Comparison of ENCODE assay signal across 12 mouse cellular contexts in the genomic region with DNA sequence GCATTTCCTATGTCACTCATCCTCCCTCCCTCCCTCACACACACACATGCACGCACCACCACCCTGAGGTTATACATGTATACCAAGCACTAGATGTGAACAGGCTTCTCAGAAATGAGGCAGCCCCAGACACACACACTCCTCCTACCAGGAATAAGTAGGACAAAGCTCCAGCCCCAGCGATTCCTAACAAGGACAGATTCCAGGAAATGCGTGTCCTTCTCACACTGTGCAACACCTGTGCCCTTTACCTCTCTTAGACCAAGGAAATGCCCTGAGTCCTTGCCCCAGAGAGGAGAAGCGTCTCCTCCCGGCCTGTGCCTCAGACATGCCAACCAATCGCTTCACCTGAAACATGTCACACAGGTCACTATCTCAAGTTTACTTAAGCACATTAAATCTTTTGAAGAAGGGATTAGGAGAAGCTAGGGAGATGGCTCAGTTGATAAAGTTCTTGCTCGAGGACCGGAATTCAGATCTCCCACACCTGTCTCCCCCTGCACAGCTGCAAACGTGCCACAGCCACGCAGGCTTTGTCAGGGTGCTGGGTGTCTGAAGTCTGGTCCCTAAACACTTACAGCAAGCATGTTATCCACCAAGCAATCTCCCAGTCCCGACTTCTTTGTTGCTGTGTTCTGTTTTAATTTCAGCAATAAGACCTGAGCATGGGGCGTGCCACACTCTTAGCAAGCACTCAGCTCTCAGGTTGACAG. TPM values are rescaled to one million over a fixed set of nuclear protein-coding genes. Genes with fewer than 3 reads are reported as not detected.
DNase-seq lines count a peak whose midpoint lies in the region; ATAC-seq and TF ChIP-seq lines count a peak whose summit lies in the region.
"Had no signal": no experiment of that assay in that cellular context is flagged by ENCODE, and none has a peak within 500 bp of the region (broad histone marks: within the 10 kb centered on the region; RNA-seq: fewer than 3 reads in every experiment).

No protein-coding gene starts in this region.

- WGBS in kidney, adult 2 months, result 52% methylated on average over 12 of the region's 12 CpGs
- WGBS in cerebellum, adult 2 months, result 30% methylated on average over 12 of the region's 12 CpGs
- WGBS in intestine, embryonic 15.5 days, result 59% methylated on average over 12 of the region's 12 CpGs
- 87% methylated on average over 12 of the region's 12 CpGs for WGBS in midbrain, embryonic 10.5 days

- no peak for TF ChIP-seq POLR2A in kidney, adult 2 months (IDR thresholded peaks at IDR 0.05; ENCODE audit: low read depth, low read length)
- TF ChIP-seq POLR2A in cerebellum, adult 2 months (IDR thresholded peaks at IDR 0.05; ENCODE audit: borderline replicate concordance, insufficient read depth, low read length), result no peak

- no peak overlapping the region for H3K4me2 ChIP-seq in intestine, embryonic 15.5 days (replicated peaks)
- H3K4me2 ChIP-seq: limb, embryonic 15.5 days had no signal

- no peak for ATAC-seq in intestine, embryonic 15.5 days
- ATAC-seq: Patski had no signal

- peaks cover 55% of the 10 kb centered on the region for H3K4me1 ChIP-seq in kidney, adult 2 months (ENCODE audit: control insufficient read depth, insufficient read depth, low read length)
- H3K4me1 ChIP-seq in cerebellum, adult 2 months (ENCODE audit: control insufficient read depth, insufficient read depth, low read length), result peaks cover 50% of the 10 kb centered on the region
- peaks cover 63% of the 10 kb centered on the region for H3K4me1 ChIP-seq in intestine, embryonic 15.5 days (replicated peaks)
- peaks cover 49% of the 10 kb centered on the region for H3K4me1 ChIP-seq in midbrain, embryonic 10.5 days

- TF ChIP-seq CTCF in kidney, adult 2 months (conservative IDR thresholded peaks at IDR 0.05; ENCODE audit: insufficient read depth, insufficient read length, low read depth, low read length), result no peak
- no peak for TF ChIP-seq CTCF in cerebellum, adult 2 months (IDR thresholded peaks at IDR 0.05; ENCODE audit: borderline replicate concordance, insufficient read depth, low read depth, low read length)

- H3K4me3 ChIP-seq in kidney, adult 2 months (ENCODE audit: insufficient read depth, low read depth, low read length), result no peak overlapping the region
- no peak overlapping the region for H3K4me3 ChIP-seq in cerebellum, adult 2 months (replicated peaks; ENCODE audit: insufficient read depth, low read depth, low read length)
- no peak overlapping the region for H3K4me3 ChIP-seq in intestine, embryonic 15.5 days (replicated peaks)
- H3K4me3 ChIP-seq in midbrain, embryonic 10.5 days, result no peak overlapping the region
- H3K4me3 ChIP-seq: limb, embryonic 15.5 days had no signal

- no peaks in the 10 kb centered on the region for H3K36me3 ChIP-seq in kidney, adult 2 months (ENCODE audit: control insufficient read depth, insufficient read depth, low read length)
- H3K36me3 ChIP-seq in intestine, embryonic 15.5 days, result peaks cover 6% of the 10 kb centered on the region; the same call in 1 of the 2 replicates
- peaks cover 32% of the 10 kb centered on the region for H3K36me3 ChIP-seq in midbrain, embryonic 10.5 days

- no peaks in the 10 kb centered on the region for H3K9me3 ChIP-seq in intestine, embryonic 15.5 days
- H3K9me3 ChIP-seq in midbrain, embryonic 10.5 days (replicated peaks), result no peaks in the 10 kb centered on the region
- H3K9me3 ChIP-seq: limb, embryonic 15.5 days had no signal

- no peaks in the 10 kb centered on the region for H3K27me3 ChIP-seq in kidney, adult 2 months (replicated peaks; ENCODE audit: control insufficient read depth, insufficient read depth, low read length)
- no peaks in the 10 kb centered on the region for H3K27me3 ChIP-seq in cerebellum, adult 2 months (ENCODE audit: control insufficient read depth, insufficient read depth, low read length)
- no peaks in the 10 kb centered on the region for H3K27me3 ChIP-seq in intestine, embryonic 15.5 days (replicated peaks)
- no peaks in the 10 kb centered on the region for H3K27me3 ChIP-seq in midbrain, embryonic 10.5 days (ENCODE audit: low read depth, poor library complexity, severe bottlenecking)
- H3K27me3 ChIP-seq: limb, embryonic 15.5 days; Patski had no signal

- H3K9ac ChIP-seq in intestine, embryonic 15.5 days, result no peak overlapping the region
- H3K9ac ChIP-seq: limb, embryonic 15.5 days had no signal

- peak; percentile 68 for DNase-seq in kidney, adult 2 months
- no peak for DNase-seq in kidney, postnatal 25 days
- DNase-seq in cerebellum, adult 2 months, result peak; percentile 60 to 75
- DNase-seq in thymus, postnatal 4 days, result peak; percentile 56
- DNase-seq in midbrain, embryonic 10.5 days (ENCODE audit: low spot score), result no peak
- no peak for DNase-seq in kidney, adult 8-10 months
- DNase-seq: embryo, embryonic 11 days; right cerebral cortex, postnatal 4 days had no signal

- no peak overlapping the region for H3K27ac ChIP-seq in kidney, adult 2 months (ENCODE audit: insufficient read depth, low read depth, low read length)
- H3K27ac ChIP-seq in cerebellum, adult 2 months (ENCODE audit: insufficient read depth, low read length), result peak overlapping the region; percentile 11; the same call in 1 of the 2 replicates
- peak overlapping the region; percentile 15 for H3K27ac ChIP-seq in intestine, embryonic 15.5 days
- no peak overlapping the region for H3K27ac ChIP-seq in midbrain, embryonic 10.5 days (replicated peaks)

RNA-seq across cellular contexts. Expression of a gene that starts 25.5 kb away (rescaled TPM):
- 49.5 and 56.5 TPM in 2 replicates for polyA plus RNA-seq in kidney, adult 2 months (2012; rRNA removed)
- polyA plus RNA-seq in cerebellum, adult 2 months (2012; rRNA removed), result 123 and 132 TPM in 2 replicates
- 34.3 and 39.0 TPM in 2 replicates for polyA plus RNA-seq in intestine, embryonic 15.5 days (2015; fragmentation: Nextera tagmentation; extraction: Ambion mirVana)
- 56.2 and 60.9 TPM in 2 replicates for polyA plus RNA-seq in midbrain, embryonic 10.5 days (2016; fragmentation: Nextera tagmentation; extraction: Ambion mirVana)

RNA-seq across cellular contexts. Expression of a gene that starts 53.7 kb away (rescaled TPM):
- polyA plus RNA-seq in kidney, adult 2 months (2012; rRNA removed), result 2.0 and 2.9 TPM in 2 replicates
- polyA plus RNA-seq in cerebellum, adult 2 months (2012; rRNA removed), result 0.54 and 0.74 TPM in 2 replicates
- polyA plus RNA-seq in intestine, embryonic 15.5 days (2015; fragmentation: Nextera tagmentation; extraction: Ambion mirVana), result 1.6 and 1.8 TPM in 2 replicates
- not detected in 2 replicates for polyA plus RNA-seq in midbrain, embryonic 10.5 days (2016; fragmentation: Nextera tagmentation; extraction: Ambion mirVana)
- polyA plus RNA-seq: neural tube, embryonic 11.5 days; Patski had no signal

Comparison
In these comparisons a context has a peak if more than half of its experiments do, and no peak if none do; other contexts are left out.
1. DNase-seq: peak in kidney, adult 2 months (single experiment), cerebellum, adult 2 months (2 of 2) and thymus, postnatal 4 days (single experiment); none in kidney, postnatal 25 days (0 of 2), midbrain, embryonic 10.5 days (single experiment) and kidney, adult 8-10 months (0 of 2).
2. H3K27ac ChIP-seq: peak in cerebellum, adult 2 months (single experiment) and intestine, embryonic 15.5 days (single experiment); none in kidney, adult 2 months (single experiment) and midbrain, embryonic 10.5 days (single experiment).